Mouse (Mus musculus) cortical plate, adult 2 months (tissue): Measurements from ENCODE around the gene Atp6v0b.

Experiments used
- CTCF ChIP-seq: fragments of 200-500 bp; IDR thresholded peaks from 2 replicates; pipeline ENCODE4 v1.5.1; 2011; ENCODE audit warnings: mild to moderate bottlenecking, control low read depth, low read length; ENCODE audit not compliant: insufficient read depth; ENCODE audit errors: extremely low read depth
- POLR2A ChIP-seq: fragments of 200-500 bp; IDR thresholded peaks from 2 replicates; pipeline ENCODE4 v1.6.1; 2011; ENCODE audit warnings: mild to moderate bottlenecking, low read length, control low read depth; ENCODE audit not compliant: insufficient read depth; ENCODE audit errors: extremely low read depth

GRCm38 (mm10) chr4:117866083-117866482 is 21.1 kb downstream of the Atp6v0b start:
- TF ChIP-seq CTCF (no peak), POLR2A (no peak)
